Mouse (Mus musculus) spleen, adult 2 months (tissue): ENCODE measurements around the gene Pdxp. TPM values are rescaled to one million over a fixed set of nuclear protein-coding genes. Genes with fewer than 3 reads are reported as not detected.

Experiments used
- DNase-seq, 2 experiments: peaks; one replicate each; pipeline versions ENCODE4 v3.0.0 to v3.0.0-alpha.2; 2012 to 2021; ENCODE audit warnings: low spot score in 2 of 2, low read depth in 1 of 2
- H3K27ac ChIP-seq: fragments of 200-500 bp; 2 replicates; pipeline ENCODE4 v1.5.1; 2012; ENCODE audit warnings: low read length, inconsistent platforms; ENCODE audit not compliant: insufficient read depth
- H3K27me3 ChIP-seq: fragments of 200-500 bp; 2 replicates; pipeline ENCODE4 v1.6.1; 2012; ENCODE audit warnings: mild to moderate bottlenecking, moderate library complexity, low read length, inconsistent platforms; ENCODE audit not compliant: control insufficient read depth, insufficient read depth
- H3K36me3 ChIP-seq: fragments of 200-500 bp; 2 replicates; pipeline ENCODE4 v1.6.1; 2012; ENCODE audit warnings: mild to moderate bottlenecking, low read length, inconsistent platforms; ENCODE audit not compliant: control insufficient read depth, insufficient read depth
- H3K4me1 ChIP-seq: fragments of 200-500 bp; 2 replicates; pipeline ENCODE4 v1.6.1; 2011; ENCODE audit warnings: inconsistent platforms; ENCODE audit not compliant: control insufficient read depth, insufficient read depth, insufficient read length
- H3K4me3 ChIP-seq: fragments of 200-500 bp; 2 replicates; pipeline ENCODE4 v1.5.1; 2011; ENCODE audit warnings: mild to moderate bottlenecking, inconsistent platforms; ENCODE audit not compliant: insufficient read depth, insufficient read length; ENCODE audit errors: extremely low read depth
- CTCF ChIP-seq: fragments of 200-500 bp; IDR thresholded peaks from 2 replicates; pipeline ENCODE4 v1.5.1; 2011; ENCODE audit warnings: mild to moderate bottlenecking, inconsistent platforms; ENCODE audit not compliant: insufficient read depth, insufficient read length, insufficient replicate concordance; ENCODE audit errors: extremely low read depth
- POLR2A ChIP-seq: fragments of 200-500 bp; IDR thresholded peaks from 2 replicates; pipeline ENCODE4 v1.6.1; 2011; ENCODE audit warnings: low read depth, low read length, inconsistent platforms
- WGBS: fragments of 180-500 bp; shearing (Covaris S2); methylation state at CpG from one replicate; pipeline ENCODE4 v1.1.7; 2018; 5-methylcytosine and 5-hydroxymethylcytosine counted together
- polyA plus RNA-seq: library from polyadenylated mRNA; depleted of rRNA; stranded (reverse); fragments of >200 nt; gene quantifications from 2 replicates; pipeline ENCODE4 v1.2.3, GENCODE M21; 2012

Gene Pdxp
- polyA plus RNA-seq, 1 experiment = 13.1 TPM

- Histone ChIP-seq H3K36me3 (no peaks in the 10 kb centered on the region), H3K27ac (no peak within 1 kb of the TSS), H3K4me3 (peak within 1 kb of the TSS; percentile 14; the same call in 1 of the 2 replicates), H3K4me1 (peaks cover 2% of the 10 kb centered on the region; the same call in 1 of the 2 replicates), H3K27me3 (no peaks in the 10 kb centered on the region)
- TF ChIP-seq POLR2A = no peak
- no peak for TF ChIP-seq CTCF
- WGBS = 1% methylated on average over 24 of the region's 24 CpGs
- DNase-seq = peak in 1 of 2 experiments; percentile 46
Measured at GRCm38 (mm10) chr15:78947657-78948056, 33.9 kb downstream of the Pdxp start, which contains the start of gene Triobp. Triobp (plus strand) TSS chr15:78947724.

- DNase-seq = no peak
- H3K36me3 ChIP-seq = no peaks in the 10 kb centered on the region
- H3K4me3 ChIP-seq = no peak overlapping the region
- no peak overlapping the region for H3K27ac ChIP-seq
- 6% methylated on average over 11 of the region's 11 CpGs for WGBS
- peaks cover 2% of the 10 kb centered on the region; the same call in 1 of the 2 replicates for H3K4me1 ChIP-seq
- no peak for TF ChIP-seq CTCF
- TF ChIP-seq POLR2A = no peak
- H3K27me3 ChIP-seq = no peaks in the 10 kb centered on the region
Measured at GRCm38 (mm10) chr15:78948152-78948725, 34.5 kb downstream of the Pdxp start.

- H3K27me3 ChIP-seq = no peaks in the 10 kb centered on the region
- peaks cover 2% of the 10 kb centered on the region; the same call in 1 of the 2 replicates for H3K4me1 ChIP-seq
- H3K27ac ChIP-seq = no peak overlapping the region
- H3K4me3 ChIP-seq = no peak overlapping the region
- no peaks in the 10 kb centered on the region for H3K36me3 ChIP-seq
- TF ChIP-seq CTCF = no peak
- TF ChIP-seq POLR2A = no peak
- DNase-seq = no peak
- 95% methylated on average over 3 of the region's 3 CpGs for WGBS
Measured at GRCm38 (mm10) chr15:78948883-78949282, 35.2 kb downstream of the Pdxp start.

DNA sequence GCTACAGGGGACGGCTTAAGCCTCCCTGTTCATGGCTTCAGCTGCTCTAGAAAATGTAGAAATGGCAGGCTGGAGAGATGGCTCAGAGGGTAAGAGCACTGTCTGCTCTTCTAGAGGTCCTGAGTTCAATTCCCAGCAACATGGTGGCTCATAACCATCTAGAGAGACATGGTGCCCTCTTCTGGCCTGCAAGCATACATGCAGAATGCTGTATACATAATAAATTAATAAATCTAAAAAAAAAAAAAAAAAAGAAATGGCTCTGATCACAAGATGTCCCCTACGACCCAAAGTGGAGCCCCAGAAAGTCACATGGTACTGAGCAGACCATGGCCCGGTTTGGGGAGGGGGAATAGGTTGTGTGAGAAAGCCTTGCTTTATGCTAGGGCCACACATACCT is 41.9 kb downstream of the Pdxp start:
- TF ChIP-seq POLR2A (no peak), CTCF (no peak)
- WGBS = 60% methylated on average over 3 of the region's 3 CpGs
- no peak for DNase-seq
- no peaks in the 10 kb centered on the region for H3K27me3 ChIP-seq
- H3K4me1 ChIP-seq = no peaks in the 10 kb centered on the region
- H3K36me3 ChIP-seq = no peaks in the 10 kb centered on the region
- no peak overlapping the region for H3K27ac ChIP-seq
- no peak overlapping the region for H3K4me3 ChIP-seq

DNA sequence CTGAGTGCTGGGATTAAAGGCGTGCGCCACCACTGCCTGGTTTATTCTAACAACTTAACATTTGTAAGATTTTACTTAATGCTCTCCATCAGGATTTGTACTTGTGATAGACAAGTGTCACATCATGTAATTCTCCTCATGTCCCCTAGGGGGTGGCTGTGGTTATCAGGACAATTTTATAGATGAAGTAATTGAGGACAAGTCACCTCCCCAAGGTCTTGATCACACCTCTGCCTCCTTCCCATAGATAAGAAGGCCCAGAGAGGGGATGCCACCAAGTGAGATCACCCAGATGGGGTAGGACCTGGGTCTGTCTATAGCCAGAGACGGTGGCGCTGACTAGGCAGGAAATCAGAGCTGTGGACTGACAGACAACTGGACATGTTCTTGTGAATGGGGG is 42.6 kb downstream of the Pdxp start:
- TF ChIP-seq CTCF = no peak
- no peak for TF ChIP-seq POLR2A
- no peaks in the 10 kb centered on the region for H3K36me3 ChIP-seq
- 85% methylated on average over 4 of the region's 4 CpGs for WGBS
- H3K4me1 ChIP-seq = no peaks in the 10 kb centered on the region
- no peaks in the 10 kb centered on the region for H3K27me3 ChIP-seq
- no peak for DNase-seq
- no peak overlapping the region for H3K4me3 ChIP-seq
- H3K27ac ChIP-seq = no peak overlapping the region

- H3K4me3 ChIP-seq = no peak overlapping the region
- H3K4me1 ChIP-seq = no peaks in the 10 kb centered on the region
- no peak overlapping the region for H3K27ac ChIP-seq
- no peaks in the 10 kb centered on the region for H3K36me3 ChIP-seq
- 86% methylated on average over 15 of the region's 15 CpGs for WGBS
- TF ChIP-seq POLR2A (no peak), CTCF (no peak)
- no peak for DNase-seq
- no peaks in the 10 kb centered on the region for H3K27me3 ChIP-seq
Measured at GRCm38 (mm10) chr15:78957021-78957420, 43.3 kb downstream of the Pdxp start.

GRCm38 (mm10) chr15:78959537-78959936 is 45.8 kb downstream of the Pdxp start:
- WGBS = 85% methylated on average over 11 of the region's 11 CpGs

More at GRCm38 (mm10) chr15:78959537-78959936, 45.8 kb downstream of the Pdxp start:
- no peaks in the 10 kb centered on the region for H3K4me1 ChIP-seq
- H3K27me3 ChIP-seq = no peaks in the 10 kb centered on the region
- TF ChIP-seq CTCF (no peak), POLR2A (no peak)
- H3K27ac ChIP-seq = no peak overlapping the region
- no peaks in the 10 kb centered on the region for H3K36me3 ChIP-seq
- no peak for DNase-seq
- H3K4me3 ChIP-seq = no peak overlapping the region
